Mouse (Mus musculus) CD8-positive naive resting alpha-beta T cell, adult 57 days (primary cell): Measurements from ENCODE around the gene Rgs3. TPM values are rescaled to one million over a fixed set of nuclear protein-coding genes. Genes with fewer than 3 reads are reported as not detected.

ENCODE experiments used
- total RNA-seq: library from RNA; stranded (reverse); gene quantifications from one replicate; pipeline ENCODE4 v1.2.4, GENCODE M21; 2023

Rgs3 gene
- 77.5 TPM for total RNA-seq

GRCm38 (mm10) chr4:62559797-62560329, at the start of gene Rgs3:
Gene Rgs3, plus strand, starts transcription at chr4:62559847.

DNA sequence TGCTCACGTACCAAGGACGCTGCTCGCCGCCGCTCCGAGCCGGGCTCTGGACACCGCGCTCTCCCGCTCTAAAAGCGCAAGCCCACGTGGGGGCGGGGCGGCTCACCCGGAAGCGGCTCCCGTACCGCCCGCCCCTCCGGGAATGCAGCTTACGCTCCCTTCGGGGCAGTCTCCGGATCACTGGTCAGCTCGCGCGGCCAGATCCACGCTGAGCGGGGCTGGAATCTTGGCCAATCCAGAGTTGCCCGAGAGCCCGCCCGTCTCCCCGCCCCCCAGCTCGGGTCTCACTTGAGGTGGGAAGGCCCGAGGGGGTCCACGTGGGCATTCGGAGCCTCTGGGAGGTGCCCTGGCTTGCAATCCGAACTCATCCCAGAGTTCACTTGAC, 39.8 kb upstream of the Rgs3 start, which contains the start of gene Alad:
Alad (minus strand) TSS at position 70 of the 385 bp plus-strand sequence.

GRCm38 (mm10) chr4:62524651-62525488, 34.8 kb upstream of the Rgs3 start, which contains the start of the genes Pole3 and 4933430I17Rik:
Gene Pole3, minus strand, starts transcription at chr4:62525068.
Gene 4933430I17Rik, plus strand, starts transcription at chr4:62525369.

Other genes with a start within 250 kb of the Rgs3 start
- gene Fkbp15, start 199.3 kb upstream of the Rgs3 start, total RNA-seq = 85.9 TPM
- gene Slc31a1, start 199.1 kb upstream of the Rgs3 start, total RNA-seq = 8.1 TPM
- gene Cdc26, start 151.2 kb upstream of the Rgs3 start, total RNA-seq = 46.1 TPM
- gene Prpf4, start 151.1 kb upstream of the Rgs3 start, total RNA-seq = 24.8 TPM
- gene Rnf183, start 124.6 kb upstream of the Rgs3 start, total RNA-seq = not detected
- gene Wdr31, start 89.0 kb upstream of the Rgs3 start, total RNA-seq = not detected
- 0.95 TPM for gene Bspry, start 79.8 kb upstream of the Rgs3 start, total RNA-seq
- not detected for gene Hdhd3, start 56.4 kb upstream of the Rgs3 start, total RNA-seq
- 13.2 TPM for gene Alad, start 39.9 kb upstream of the Rgs3 start, total RNA-seq
- gene Pole3, start 34.8 kb upstream of the Rgs3 start, total RNA-seq = 20.5 TPM
- 2.5 TPM for gene 4933430I17Rik, start 34.5 kb upstream of the Rgs3 start, total RNA-seq